Mouse (Mus musculus) spleen, adult 2 months (tissue): ENCODE measurements around the gene Nfatc2ip.

Experiments
- CTCF ChIP-seq: fragments of 200-500 bp; IDR thresholded peaks from 2 replicates; pipeline ENCODE4 v1.5.1; 2011; ENCODE audit warnings: mild to moderate bottlenecking, inconsistent platforms; ENCODE audit not compliant: insufficient read depth, insufficient read length, insufficient replicate concordance; ENCODE audit errors: extremely low read depth
- POLR2A ChIP-seq: fragments of 200-500 bp; IDR thresholded peaks from 2 replicates; pipeline ENCODE4 v1.6.1; 2011; ENCODE audit warnings: low read depth, low read length, inconsistent platforms

DNA sequence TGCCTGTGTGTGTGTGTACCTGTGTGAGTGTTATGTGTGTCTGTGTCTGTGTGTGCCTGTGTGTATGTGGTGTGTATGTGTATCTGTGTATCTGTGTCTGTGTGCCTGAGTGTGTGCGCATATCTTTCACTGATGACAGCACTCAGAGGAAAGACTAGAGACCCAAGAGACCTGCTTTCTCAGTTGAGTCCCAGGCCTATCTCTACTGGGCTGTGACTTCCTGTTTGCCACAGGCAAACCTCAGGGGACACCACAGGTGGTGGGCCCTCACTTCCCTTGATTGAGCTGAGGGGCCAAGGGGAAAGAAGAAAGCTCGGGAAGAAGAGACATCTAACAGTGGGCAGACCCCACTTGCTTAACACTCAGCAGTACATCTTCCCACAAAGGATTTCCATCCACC, 20.1 kb upstream of the Nfatc2ip start:
- no peak for TF ChIP-seq CTCF
- TF ChIP-seq POLR2A = peak; percentile 32; the same call in 1 of the 2 replicates
